9 mouse cellular contexts compared by ENCODE assay signal in genomic region chr16:46121420-46121819, GRCm38 (mm10). TPM values are rescaled to one million over a fixed set of nuclear protein-coding genes. Genes with fewer than 3 reads are reported as not detected.
DNase-seq lines count a peak whose midpoint lies in the region; ATAC-seq and TF ChIP-seq lines count a peak whose summit lies in the region.
"Had no signal": no experiment of that assay in that cellular context is flagged by ENCODE, and none has a peak within 500 bp of the region (broad histone marks: within the 10 kb centered on the region; RNA-seq: fewer than 3 reads in every experiment).

No protein-coding gene starts in this region.

- no peak overlapping the region for H3K4me3 ChIP-seq in hindbrain, embryonic 10.5 days
- H3K4me3 ChIP-seq in hindbrain, embryonic 12.5 days = no peak overlapping the region
- H3K4me3 ChIP-seq in limb, embryonic 14.5 days (replicated peaks; ENCODE audit: low read length) = no peak overlapping the region

- 0 out of 2 replicates have a peak, but pooled peaks cover 3% of the 10 kb centered on the region for H3K4me1 ChIP-seq in hindbrain, embryonic 10.5 days (replicated peaks)
- no peaks in the 10 kb centered on the region for H3K4me1 ChIP-seq in hindbrain, embryonic 12.5 days
- H3K4me1 ChIP-seq in limb, embryonic 14.5 days (ENCODE audit: control insufficient read depth, insufficient read depth, low read length) = no peaks in the 10 kb centered on the region

- H3K27ac ChIP-seq in hindbrain, embryonic 10.5 days = no peak overlapping the region
- no peak overlapping the region for H3K27ac ChIP-seq in hindbrain, embryonic 12.5 days
- no peak overlapping the region for H3K27ac ChIP-seq in limb, embryonic 14.5 days (replicated peaks; ENCODE audit: low read depth, low read length)

- no peak overlapping the region for H3K4me2 ChIP-seq in hindbrain, embryonic 12.5 days (replicated peaks)
- no peak overlapping the region for H3K4me2 ChIP-seq in limb, embryonic 14.5 days (replicated peaks; ENCODE audit: low read depth, low read length, severe bottlenecking)

- H3K9ac ChIP-seq in hindbrain, embryonic 12.5 days = no peak overlapping the region
- no peak overlapping the region for H3K9ac ChIP-seq in limb, embryonic 14.5 days (ENCODE audit: low read depth, low read length, severe bottlenecking)

- peak; percentile 23 for DNase-seq in hindbrain, embryonic 10.5 days (ENCODE audit: low spot score)
- peak; percentile 23 for DNase-seq in CD8-positive naive resting alpha-beta T cell, adult 2 months (ENCODE audit: low read depth in 2 of 2, low spot score in 2 of 2)
- DNase-seq in brain, embryonic 18.5 days (ENCODE audit: low read depth, low spot score) = peak; percentile 34
- peak; percentile 55 for DNase-seq in heart, postnatal 4 days
- DNase-seq in limb, embryonic 14.5 days (ENCODE audit: low spot score) = no peak
- peak; percentile 75 to 80 for DNase-seq in right cerebral cortex, postnatal 10 days (ENCODE audit: low spot score in 2 of 2)
- no peak for DNase-seq in adipocyte (ENCODE audit: low spot score)

- no peak for TF ChIP-seq POLR2A in limb, embryonic 14.5 days (IDR thresholded peaks at IDR 0.05; ENCODE audit: borderline replicate concordance, extremely low read depth, insufficient read depth, insufficient read length)

- H3K9me3 ChIP-seq in hindbrain, embryonic 10.5 days = no peaks in the 10 kb centered on the region
- H3K9me3 ChIP-seq in hindbrain, embryonic 12.5 days (replicated peaks) = no peaks in the 10 kb centered on the region
- no peaks in the 10 kb centered on the region for H3K9me3 ChIP-seq in limb, embryonic 14.5 days (ENCODE audit: control insufficient read depth, low read length)

- 53% methylated on average over 2 of the region's 2 CpGs for WGBS in hindbrain, embryonic 10.5 days
- WGBS in hindbrain, embryonic 12.5 days = 48% methylated on average over 2 of the region's 2 CpGs
- 54% methylated on average over 2 of the region's 2 CpGs for WGBS in limb, embryonic 14.5 days

- H3K36me3 ChIP-seq in hindbrain, embryonic 10.5 days = no peaks in the 10 kb centered on the region
- no peaks in the 10 kb centered on the region for H3K36me3 ChIP-seq in hindbrain, embryonic 12.5 days
- no peaks in the 10 kb centered on the region for H3K36me3 ChIP-seq in limb, embryonic 14.5 days (ENCODE audit: control insufficient read depth, insufficient read depth, low read length)

- ATAC-seq in hindbrain, embryonic 12.5 days (ENCODE audit: low FRiP score) = no peak
- peak; percentile 60 for ATAC-seq in limb, embryonic 14.5 days (ENCODE audit: low FRiP score, low read depth)

- no peaks in the 10 kb centered on the region for H3K27me3 ChIP-seq in hindbrain, embryonic 10.5 days (ENCODE audit: insufficient read depth, poor library complexity, severe bottlenecking)
- H3K27me3 ChIP-seq in hindbrain, embryonic 12.5 days = no peaks in the 10 kb centered on the region
- H3K27me3 ChIP-seq in limb, embryonic 14.5 days (ENCODE audit: control insufficient read depth, insufficient read depth, low read length) = no peaks in the 10 kb centered on the region

RNA-seq across cellular contexts. Expression of gene Cd96, which starts 1.4 kb away (rescaled TPM):
- 0.10 TPM in 1 of 2 replicates, not detected in the other for polyA plus RNA-seq in hindbrain, embryonic 10.5 days (2016; fragmentation: Nextera tagmentation; extraction: Ambion mirVana)
- polyA plus RNA-seq in hindbrain, embryonic 12.5 days (2016; fragmentation: Nextera tagmentation; extraction: Ambion mirVana) = not detected in 2 replicates
- not detected for total RNA-seq in heart, postnatal 4 days (2021)
- polyA plus RNA-seq in limb, embryonic 14.5 days (2012; rRNA removed) = 0.50 and 0.53 TPM in 2 replicates
- polyA plus RNA-seq in limb, embryonic 14.5 days (2014; fragmentation: Nextera tagmentation; extraction: Ambion mirVana) = 0.41 and 0.50 TPM in 2 replicates
- total RNA-seq: left cerebral cortex, adult 8-10 months had no signal

RNA-seq across cellular contexts. Expression of gene Gm4737, which starts 33.5 kb away (rescaled TPM):
- 2.7 and 3.6 TPM in 2 replicates for polyA plus RNA-seq in hindbrain, embryonic 10.5 days (2016; fragmentation: Nextera tagmentation; extraction: Ambion mirVana)
- polyA plus RNA-seq in hindbrain, embryonic 12.5 days (2016; fragmentation: Nextera tagmentation; extraction: Ambion mirVana) = 1.6 and 3.4 TPM in 2 replicates
- 10 to 100 TPM; 18.7 to 21.9 TPM for total RNA-seq in heart, postnatal 4 days (2021)
- 7.4 and 7.5 TPM in 2 replicates for polyA plus RNA-seq in limb, embryonic 14.5 days (2012; rRNA removed)
- polyA plus RNA-seq in limb, embryonic 14.5 days (2014; fragmentation: Nextera tagmentation; extraction: Ambion mirVana) = 3.5 and 5.2 TPM in 2 replicates

Comparison
In these comparisons a context has a peak if more than half of its experiments do, and no peak if none do; other contexts are left out.
1. DNase-seq: peak in hindbrain, embryonic 10.5 days (single experiment), CD8-positive naive resting alpha-beta T cell, adult 2 months (2 of 2), brain, embryonic 18.5 days (single experiment), heart, postnatal 4 days (single experiment) and right cerebral cortex, postnatal 10 days (2 of 2); none in limb, embryonic 14.5 days (single experiment) and adipocyte (single experiment).